Mouse (Mus musculus): ENCODE results near the gene Dctn1. TPM values are rescaled to one million over a fixed set of nuclear protein-coding genes. Genes with fewer than 3 reads are reported as not detected.

Dctn1 gene
- polyA plus RNA-seq, 1 experiment from 2014 or later, result 164 TPM

DNA sequence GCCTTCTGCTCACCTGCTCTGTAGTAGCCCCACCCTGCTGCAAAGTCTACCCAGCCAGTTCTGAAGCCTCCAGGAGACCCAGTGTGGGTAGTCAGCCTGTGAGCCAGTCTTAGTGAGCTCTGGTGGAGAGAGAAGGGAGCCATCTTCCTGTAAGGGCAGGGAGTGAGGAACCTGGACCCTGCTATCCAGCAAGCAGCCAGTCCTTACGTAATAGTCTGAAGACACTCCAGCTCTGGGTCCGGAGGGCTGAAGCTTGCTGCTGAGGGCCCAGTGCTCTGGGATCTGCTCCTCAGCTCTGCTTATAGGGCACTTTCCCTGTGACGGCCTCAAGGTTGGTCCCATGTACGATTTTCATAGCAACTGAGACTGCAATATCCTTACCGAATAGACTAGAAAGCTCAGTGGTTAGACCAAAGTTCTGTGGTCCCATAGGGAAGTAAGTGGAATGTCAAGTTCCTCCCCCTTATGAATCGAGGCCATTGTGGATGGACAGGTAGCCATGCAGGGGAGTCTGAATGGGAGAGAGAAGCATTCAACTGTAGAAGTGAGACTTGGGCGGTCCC, 30.7 kb upstream of the Dctn1 start, which contains the start of gene Rtkn:
Rtkn (plus strand) TSS at position 513 of the 563 bp plus-strand sequence.
- Histone ChIP-seq H3K4me2 (ENCODE audit: low read length) (peak within 1 kb of the TSS; percentile 30; the same call in 1 of the 2 replicates), H3K27me3 (ENCODE audit: control insufficient read depth, insufficient read depth, low read depth, low read length) (peaks cover 13% of the 10 kb centered on the region), H3K4me3 (ENCODE audit: low read depth, low read length) (no peak within 1 kb of the TSS; the same call in 1 of the 2 replicates), H3K9me3 (replicated peaks; ENCODE audit: control insufficient read depth, low read length, poor library complexity, severe bottlenecking) (no peaks in the 10 kb centered on the region), H3K9ac (ENCODE audit: low read depth, low read length) (no peak within 1 kb of the TSS), H3K4me1 (ENCODE audit: control insufficient read depth, insufficient read depth, low read length) (peaks cover 19% of the 10 kb centered on the region), H3K36me3 (ENCODE audit: control insufficient read depth, insufficient read depth, low read length) (no peaks in the 10 kb centered on the region), H3K27ac (ENCODE audit: low read length) (no peak within 1 kb of the TSS)
- 62% methylated on average over 7 of the region's 7 CpGs for WGBS
- no peak for ATAC-seq

DNA sequence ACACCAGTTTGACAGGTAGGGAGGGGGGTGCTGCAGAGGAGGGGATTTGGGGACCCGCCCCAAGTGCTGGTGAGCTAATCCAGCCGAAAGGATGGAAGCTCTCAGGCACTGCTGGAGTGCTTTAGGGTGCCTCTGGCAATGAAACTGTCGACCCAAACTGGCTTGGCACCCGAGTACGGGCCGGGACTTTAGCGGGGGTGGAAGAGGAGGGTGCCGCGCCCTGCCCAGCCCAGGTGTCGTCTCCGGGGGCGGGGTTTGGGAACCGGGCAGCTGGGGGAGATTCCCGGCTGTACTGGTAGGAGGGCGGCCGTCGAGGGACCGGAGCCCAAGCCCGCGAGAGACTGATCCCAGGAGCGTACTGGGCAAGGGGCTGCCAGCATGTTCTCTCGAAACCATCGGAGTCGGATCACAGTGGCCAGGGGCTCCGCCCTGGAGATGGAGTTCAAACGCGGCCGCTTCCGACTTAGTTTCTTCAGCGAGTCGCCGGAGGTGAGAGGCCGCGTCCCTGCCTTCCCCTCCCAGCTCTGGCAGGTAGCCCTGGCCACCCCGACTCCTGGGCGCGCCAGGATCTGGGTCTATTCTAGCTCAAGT, 30.1 kb upstream of the Dctn1 start:
- Histone ChIP-seq H3K9ac (ENCODE audit: low read depth, low read length) (no peak overlapping the region), H3K4me1 (ENCODE audit: control insufficient read depth, insufficient read depth, low read length) (peaks cover 19% of the 10 kb centered on the region), H3K27ac (ENCODE audit: low read length) (no peak overlapping the region), H3K4me2 (ENCODE audit: low read length) (peak overlapping the region; percentile 30; the same call in 1 of the 2 replicates), H3K4me3 (ENCODE audit: low read depth, low read length) (no peak overlapping the region; the same call in 1 of the 2 replicates), H3K9me3 (replicated peaks; ENCODE audit: control insufficient read depth, low read length, poor library complexity, severe bottlenecking) (no peaks in the 10 kb centered on the region), H3K36me3 (ENCODE audit: control insufficient read depth, insufficient read depth, low read length) (no peaks in the 10 kb centered on the region), H3K27me3 (ENCODE audit: control insufficient read depth, insufficient read depth, low read depth, low read length) (peaks cover 13% of the 10 kb centered on the region)
- 4% methylated on average over 37 of the region's 37 CpGs for WGBS
- ATAC-seq, result no peak

- Histone ChIP-seq H3K27me3 (ENCODE audit: control insufficient read depth, insufficient read depth, low read depth, low read length) (peaks cover 13% of the 10 kb centered on the region), H3K9me3 (replicated peaks; ENCODE audit: control insufficient read depth, low read length, poor library complexity, severe bottlenecking) (no peaks in the 10 kb centered on the region), H3K27ac (ENCODE audit: low read length) (peak overlapping the region; percentile 81), H3K36me3 (ENCODE audit: control insufficient read depth, insufficient read depth, low read length) (no peaks in the 10 kb centered on the region), H3K4me3 (ENCODE audit: low read depth, low read length) (peak overlapping the region; percentile 37), H3K4me2 (ENCODE audit: low read length) (peak overlapping the region; percentile 54), H3K4me1 (ENCODE audit: control insufficient read depth, insufficient read depth, low read length) (peaks cover 19% of the 10 kb centered on the region), H3K9ac (ENCODE audit: low read depth, low read length) (0 out of 2 replicates have a peak overlapping the region, but pooled peaks have one; percentile 66)
- WGBS, result 20% methylated on average over 5 of the region's 5 CpGs
- no peak for ATAC-seq
Measured at GRCm38 (mm10) chr6:83136291-83136880, 29.3 kb upstream of the Dctn1 start.

GRCm38 (mm10) chr6:83136881-83137575, 28.7 kb upstream of the Dctn1 start:
- Histone ChIP-seq H3K9me3 (replicated peaks; ENCODE audit: control insufficient read depth, low read length, poor library complexity, severe bottlenecking) (no peaks in the 10 kb centered on the region), H3K27me3 (ENCODE audit: control insufficient read depth, insufficient read depth, low read depth, low read length) (peaks cover 13% of the 10 kb centered on the region), H3K36me3 (ENCODE audit: control insufficient read depth, insufficient read depth, low read length) (no peaks in the 10 kb centered on the region), H3K4me3 (ENCODE audit: low read depth, low read length) (peak overlapping the region; percentile 37), H3K4me1 (ENCODE audit: control insufficient read depth, insufficient read depth, low read length) (peaks cover 21% of the 10 kb centered on the region), H3K27ac (ENCODE audit: low read length) (peak overlapping the region; percentile 81), H3K4me2 (ENCODE audit: low read length) (peak overlapping the region; percentile 54), H3K9ac (ENCODE audit: low read depth, low read length) (peak overlapping the region; percentile 66)
- ATAC-seq, result peak; percentile 74
- 2% methylated on average over 26 of the region's 26 CpGs for WGBS

DNA sequence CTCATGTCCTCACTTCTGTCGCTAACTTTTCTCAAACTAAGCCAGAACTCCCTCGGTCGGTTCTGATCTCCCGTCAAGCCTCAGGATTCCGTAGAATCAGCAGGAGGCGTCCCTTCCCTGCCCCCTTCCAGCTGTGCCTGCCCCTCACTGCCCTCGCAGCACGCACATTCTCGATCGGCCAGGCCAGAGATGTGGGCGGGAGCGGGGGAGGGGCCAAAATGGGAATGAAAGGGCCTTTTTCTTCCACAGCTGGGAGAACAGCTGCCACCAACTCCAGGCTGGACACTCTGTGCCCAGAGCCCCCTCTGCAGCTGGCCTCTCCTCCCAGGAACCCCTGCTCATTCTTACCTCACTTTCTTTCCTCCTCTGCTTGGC, 28.2 kb upstream of the Dctn1 start:
- ATAC-seq, result peak; percentile 30; the same call in 1 of the 2 replicates
- Histone ChIP-seq H3K36me3 (ENCODE audit: control insufficient read depth, insufficient read depth, low read length) (no peaks in the 10 kb centered on the region), H3K27ac (ENCODE audit: low read length) (peak overlapping the region; percentile 81), H3K9me3 (replicated peaks; ENCODE audit: control insufficient read depth, low read length, poor library complexity, severe bottlenecking) (no peaks in the 10 kb centered on the region), H3K4me1 (ENCODE audit: control insufficient read depth, insufficient read depth, low read length) (peaks cover 27% of the 10 kb centered on the region), H3K4me3 (ENCODE audit: low read depth, low read length) (peak overlapping the region; percentile 37), H3K27me3 (ENCODE audit: control insufficient read depth, insufficient read depth, low read depth, low read length) (peaks cover 13% of the 10 kb centered on the region), H3K9ac (ENCODE audit: low read depth, low read length) (peak overlapping the region; percentile 66), H3K4me2 (ENCODE audit: low read length) (peak overlapping the region; percentile 54)
- 2% methylated on average over 12 of the region's 12 CpGs for WGBS

DNA sequence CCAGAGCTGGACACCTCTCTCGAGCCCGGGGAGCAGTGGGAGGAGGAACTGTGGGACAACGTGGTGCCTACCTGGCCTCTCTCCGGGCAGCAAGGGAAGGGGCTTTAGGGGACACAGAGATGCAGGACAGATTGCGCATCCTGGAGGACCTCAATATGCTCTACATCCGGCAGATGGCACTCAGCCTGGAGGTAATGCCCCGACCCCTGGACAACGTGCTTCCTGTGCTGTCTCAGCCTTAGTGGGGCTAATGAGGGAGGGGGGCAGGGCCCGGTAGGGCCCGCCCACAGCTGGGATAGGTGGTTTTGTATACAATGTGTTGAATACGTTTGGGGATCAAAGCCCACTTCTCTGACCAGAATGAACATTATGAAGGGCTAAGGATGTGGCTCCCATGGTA, 27.7 kb upstream of the Dctn1 start:
- peak overlapping the region; percentile 54 for H3K4me2 ChIP-seq (ENCODE audit: low read length)
- 0 out of 2 replicates have a peak overlapping the region, but pooled peaks have one; percentile 44 for H3K9ac ChIP-seq (ENCODE audit: low read depth, low read length)
- peak; percentile 16 for ATAC-seq
- peak overlapping the region; percentile 81 for H3K27ac ChIP-seq (ENCODE audit: low read length)
- no peaks in the 10 kb centered on the region for H3K9me3 ChIP-seq (replicated peaks; ENCODE audit: control insufficient read depth, low read length, poor library complexity, severe bottlenecking)
- H3K4me3 ChIP-seq (ENCODE audit: low read depth, low read length), result peak overlapping the region; percentile 37
- no peaks in the 10 kb centered on the region for H3K36me3 ChIP-seq (ENCODE audit: control insufficient read depth, insufficient read depth, low read length)
- WGBS, result 3% methylated on average over 11 of the region's 11 CpGs
- peaks cover 13% of the 10 kb centered on the region for H3K27me3 ChIP-seq (ENCODE audit: control insufficient read depth, insufficient read depth, low read depth, low read length)
- H3K4me1 ChIP-seq (ENCODE audit: control insufficient read depth, insufficient read depth, low read length), result peaks cover 27% of the 10 kb centered on the region

GRCm38 (mm10) chr6:83140044-83140443, 25.7 kb upstream of the Dctn1 start:
- H3K4me3 ChIP-seq (ENCODE audit: low read depth, low read length), result no peak overlapping the region
- H3K4me1 ChIP-seq (ENCODE audit: control insufficient read depth, insufficient read depth, low read length), result peaks cover 27% of the 10 kb centered on the region
- no peaks in the 10 kb centered on the region for H3K9me3 ChIP-seq (replicated peaks; ENCODE audit: control insufficient read depth, low read length, poor library complexity, severe bottlenecking)
- no peak overlapping the region for H3K4me2 ChIP-seq (ENCODE audit: low read length)
- no peak overlapping the region for H3K27ac ChIP-seq (ENCODE audit: low read length)
- 92% methylated on average over 8 of the region's 8 CpGs for WGBS
- H3K9ac ChIP-seq (ENCODE audit: low read depth, low read length), result no peak overlapping the region
- no peaks in the 10 kb centered on the region for H3K36me3 ChIP-seq (ENCODE audit: control insufficient read depth, insufficient read depth, low read length)
- ATAC-seq, result no peak
- peaks cover 10% of the 10 kb centered on the region for H3K27me3 ChIP-seq (ENCODE audit: control insufficient read depth, insufficient read depth, low read depth, low read length)

- Histone ChIP-seq H3K27ac (ENCODE audit: low read length) (no peak overlapping the region), H3K4me3 (ENCODE audit: low read depth, low read length) (peak overlapping the region; percentile 33; the same call in 1 of the 2 replicates), H3K9ac (ENCODE audit: low read depth, low read length) (peak overlapping the region; percentile 64), H3K27me3 (ENCODE audit: control insufficient read depth, insufficient read depth, low read depth, low read length) (peaks cover 4% of the 10 kb centered on the region), H3K9me3 (replicated peaks; ENCODE audit: control insufficient read depth, low read length, poor library complexity, severe bottlenecking) (no peaks in the 10 kb centered on the region), H3K4me2 (ENCODE audit: low read length) (peak overlapping the region; percentile 63), H3K36me3 (ENCODE audit: control insufficient read depth, insufficient read depth, low read length) (no peaks in the 10 kb centered on the region), H3K4me1 (ENCODE audit: control insufficient read depth, insufficient read depth, low read length) (peaks cover 25% of the 10 kb centered on the region)
- WGBS, result 29% methylated on average over 4 of the region's 4 CpGs
- no peak for ATAC-seq
Measured at GRCm38 (mm10) chr6:83141636-83142035, 24.1 kb upstream of the Dctn1 start.
